Mouse (Mus musculus) G1E (cell line): ENCODE measurements around the gene Thada.

Experiments used
- CTCF ChIP-seq: IDR thresholded peaks from 2 replicates; pipeline ENCODE4 v1.5.1; 2012; ENCODE audit warnings: low read depth, low read length, inconsistent platforms, mixed read lengths
- GATA1 ChIP-seq: IDR thresholded peaks from 2 replicates; pipeline ENCODE4 v1.6.1; 2012; ENCODE audit warnings: borderline replicate concordance, low read length, inconsistent platforms, mixed read lengths
- GATA2 ChIP-seq: IDR thresholded peaks from 2 replicates; pipeline ENCODE4 v1.6.1; 2012; ENCODE audit warnings: low read depth, low read length, inconsistent platforms, borderline replicate concordance
- POLR2AphosphoS5 ChIP-seq: IDR thresholded peaks from 2 replicates; pipeline ENCODE4 v1.6.1; 2012; ENCODE audit warnings: low read depth, low read length, inconsistent platforms; ENCODE audit not compliant: insufficient replicate concordance
- TAL1 ChIP-seq: conservative IDR thresholded peaks from 2 replicates; pipeline ENCODE4 v1.6.1; 2012; ENCODE audit warnings: low read depth, low read length, inconsistent platforms, mixed read lengths

DNA sequence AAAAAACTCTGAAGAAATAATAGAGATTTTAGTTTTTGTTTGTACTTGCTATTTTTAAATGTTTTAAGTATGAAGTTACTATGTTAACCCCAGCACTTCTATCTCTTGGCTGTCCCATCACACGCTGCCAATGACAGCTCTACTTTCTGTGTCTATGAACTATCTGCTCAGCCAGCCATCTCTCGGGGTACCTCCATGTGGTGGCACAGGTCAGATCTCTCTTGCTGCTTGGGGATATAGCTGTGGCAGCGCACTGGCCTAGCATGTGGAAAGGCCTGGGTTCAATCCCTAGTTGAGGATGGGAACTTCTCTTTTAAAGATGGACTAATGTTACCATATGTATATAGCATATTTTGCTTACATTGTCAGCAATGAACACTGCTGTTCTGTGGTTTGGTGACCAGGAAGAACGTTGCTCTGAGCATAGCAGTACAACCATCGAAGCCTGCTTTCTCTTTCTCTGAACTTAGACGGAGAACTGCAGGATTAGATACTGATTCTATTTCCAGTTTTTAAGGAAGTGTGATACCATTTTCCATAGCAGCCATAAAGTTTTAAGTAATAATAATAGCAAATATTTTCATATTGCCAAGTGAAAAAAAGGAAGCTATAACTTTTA, 198.4 kb downstream of the Thada start:
- TF ChIP-seq CTCF (no peak), GATA1 (no peak), TAL1 (no peak), POLR2AphosphoS5 (no peak), GATA2 (no peak)
